In genomic region chr16:22501855-22502254, GRCm38 (mm10) we compare ENCODE assay signal across 28 mouse cellular contexts.
"Had no signal": no experiment of that assay in that cellular context is flagged by ENCODE, and none has a peak within 500 bp of the region (broad histone marks: within the 10 kb centered on the region; RNA-seq: fewer than 3 reads in every experiment).

No protein-coding gene starts in this region.

- H3K9ac ChIP-seq: embryonic facial prominence, embryonic 12.5 days; embryonic facial prominence, embryonic 13.5 days; embryonic facial prominence, embryonic 15.5 days; forebrain, embryonic 12.5 days; forebrain, embryonic 13.5 days; forebrain, embryonic 15.5 days; forebrain, postnatal 0 days had no signal

- H3K9me3 ChIP-seq: embryonic facial prominence, embryonic 10.5 days; embryonic facial prominence, embryonic 12.5 days; embryonic facial prominence, embryonic 13.5 days; embryonic facial prominence, embryonic 15.5 days; forebrain, embryonic 10.5 days; forebrain, embryonic 12.5 days; forebrain, embryonic 13.5 days; forebrain, embryonic 15.5 days had no signal

- H3K27ac ChIP-seq: embryonic facial prominence, embryonic 10.5 days; embryonic facial prominence, embryonic 12.5 days; embryonic facial prominence, embryonic 13.5 days; embryonic facial prominence, embryonic 15.5 days; forebrain, embryonic 10.5 days; forebrain, embryonic 12.5 days; forebrain, embryonic 13.5 days; forebrain, embryonic 15.5 days; gastrocnemius, adult 2 months; heart, adult 2 months had no signal

- DNase-seq: cerebellum, adult 2 months; cerebellum, adult 8-10 months; cerebellum, adult 9-10 months; cerebellum, adult 9-11 months; cerebellum, postnatal 10 days; cerebellum, postnatal 14 days; cerebellum, postnatal 25 days; cerebellum, postnatal 36 days; embryo, embryonic 11 days; forebrain, postnatal 0 days; gastrocnemius, adult 2 months; gastrocnemius, postnatal 10 days; gastrocnemius, postnatal 14 days; gastrocnemius, postnatal 25 days; gastrocnemius, postnatal 36 days; heart, adult 18-20 months; heart, adult 2 months had no signal

- H3K4me2 ChIP-seq: embryonic facial prominence, embryonic 12.5 days; embryonic facial prominence, embryonic 13.5 days; embryonic facial prominence, embryonic 15.5 days; forebrain, embryonic 12.5 days; forebrain, embryonic 13.5 days; forebrain, embryonic 15.5 days had no signal

- H3K4me1 ChIP-seq: forebrain, embryonic 12.5 days; forebrain, embryonic 13.5 days had no signal

- H3K27me3 ChIP-seq: embryonic facial prominence, embryonic 12.5 days; embryonic facial prominence, embryonic 13.5 days; embryonic facial prominence, embryonic 15.5 days; forebrain, embryonic 12.5 days; forebrain, embryonic 13.5 days; forebrain, embryonic 15.5 days had no signal

- ATAC-seq: forebrain, embryonic 13.5 days; forebrain, embryonic 14.5 days; forebrain, embryonic 15.5 days; forebrain, embryonic 16.5 days; forebrain, postnatal 0 days had no signal

- H3K36me3 ChIP-seq: embryonic facial prominence, embryonic 10.5 days; embryonic facial prominence, embryonic 12.5 days; embryonic facial prominence, embryonic 13.5 days; embryonic facial prominence, embryonic 15.5 days; forebrain, embryonic 10.5 days; forebrain, embryonic 12.5 days; forebrain, embryonic 15.5 days had no signal

- H3K4me3 ChIP-seq: embryonic facial prominence, embryonic 10.5 days; embryonic facial prominence, embryonic 12.5 days; embryonic facial prominence, embryonic 13.5 days; embryonic facial prominence, embryonic 15.5 days; erythroblast, embryonic 14.5 days; forebrain, embryonic 10.5 days; forebrain, embryonic 12.5 days; forebrain, embryonic 13.5 days; forebrain, embryonic 15.5 days; gastrocnemius, adult 2 months; heart, adult 2 months had no signal
